9 mouse cellular contexts compared by ENCODE assay signal in the genomic region with DNA sequence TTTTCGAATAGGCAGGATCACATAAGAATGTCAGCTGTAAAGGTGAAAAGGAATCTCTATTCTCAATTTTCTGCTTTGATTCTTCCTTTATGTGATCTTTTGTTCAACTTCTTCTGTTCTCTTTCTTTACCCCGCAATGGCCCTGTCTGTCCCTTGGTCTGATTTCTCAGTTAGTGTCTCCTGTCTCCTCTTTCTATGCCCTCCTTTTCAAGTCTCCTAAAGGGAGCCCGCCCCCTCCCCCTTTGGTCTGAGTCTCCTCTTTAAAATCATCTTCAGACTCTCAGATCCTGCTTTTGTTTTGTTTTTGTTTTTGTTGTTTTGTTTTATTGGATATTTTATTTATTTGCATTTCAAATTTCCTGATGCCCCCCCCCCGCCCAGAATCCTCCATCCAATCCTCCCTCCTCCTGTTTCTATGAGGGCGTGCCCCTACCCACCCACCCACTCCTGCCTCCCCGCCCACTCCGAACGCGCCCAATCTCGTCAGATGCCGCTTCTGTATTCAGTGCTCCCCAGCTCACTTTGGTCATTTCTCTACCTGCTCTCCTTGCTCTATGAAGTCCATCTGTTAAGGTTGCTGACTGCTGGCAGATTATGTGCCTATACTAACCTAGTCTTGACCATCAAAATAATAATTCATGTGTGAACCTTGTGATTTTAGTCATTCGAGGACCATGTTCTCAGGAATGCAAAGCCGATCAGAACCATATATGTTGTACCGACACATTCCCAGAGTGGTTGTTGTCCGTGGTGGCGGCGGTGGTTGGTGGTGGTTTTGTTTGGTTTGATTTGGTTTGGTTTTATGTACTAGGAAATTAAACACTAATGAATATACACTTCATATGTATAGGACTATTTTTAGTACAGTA.
DNase-seq lines count a peak whose midpoint lies in the region; ATAC-seq lines count a peak whose summit lies in the region.
"Had no signal": no experiment of that assay in that cellular context is flagged by ENCODE, and none has a peak within 500 bp of the region (broad histone marks: within the 10 kb centered on the region; RNA-seq: fewer than 3 reads in every experiment).

No protein-coding gene starts in this region.

- no peaks in the 10 kb centered on the region for H3K36me3 ChIP-seq in heart, embryonic 12.5 days
- no peaks in the 10 kb centered on the region for H3K36me3 ChIP-seq in forebrain, embryonic 10.5 days (replicated peaks)
- H3K36me3 ChIP-seq in limb, embryonic 13.5 days, result no peaks in the 10 kb centered on the region

- 41% methylated on average over 17 of the region's 17 CpGs for WGBS in heart, embryonic 12.5 days
- WGBS in forebrain, embryonic 10.5 days, result 50% methylated on average over 17 of the region's 17 CpGs
- 47% methylated on average over 16 of the region's 17 CpGs for WGBS in limb, embryonic 13.5 days

- H3K9me3 ChIP-seq in heart, embryonic 12.5 days (replicated peaks), result no peaks in the 10 kb centered on the region
- H3K9me3 ChIP-seq in forebrain, embryonic 10.5 days, result no peaks in the 10 kb centered on the region
- H3K9me3 ChIP-seq in limb, embryonic 13.5 days, result no peaks in the 10 kb centered on the region

- no peak for DNase-seq in heart, postnatal 25 days (ENCODE audit: low spot score)
- DNase-seq in Muller cell, postnatal 12 days (ENCODE audit: inconsistent ontology term), result peak; percentile 9
- no peak for DNase-seq in forebrain, embryonic 10.5 days (ENCODE audit: extremely low spot score, low spot score)
- DNase-seq in layer of hippocampus, adult 18-20 months (ENCODE audit: low spot score in 2 of 2), result no peak
- no peak for DNase-seq in gastrocnemius, postnatal 25 days
- no peak for DNase-seq in adrenal gland, adult 8-10 months

- intact Hi-C loops in heart, postnatal 25 days (cut with DNase I), result loop anchor here (5.0 kb wide), 3 partner anchors 110 to 230 kb away; no protein-coding TSS in a partner anchor

- H3K4me1 ChIP-seq in heart, embryonic 12.5 days (replicated peaks), result no peaks in the 10 kb centered on the region
- H3K4me1 ChIP-seq in forebrain, embryonic 10.5 days, result peaks cover 10% of the 10 kb centered on the region
- H3K4me1 ChIP-seq in limb, embryonic 13.5 days, result no peaks in the 10 kb centered on the region

- peak overlapping the region; percentile 58 for H3K4me2 ChIP-seq in heart, embryonic 12.5 days
- peak overlapping the region; percentile 45 for H3K4me2 ChIP-seq in limb, embryonic 13.5 days (replicated peaks)

- no peak for ATAC-seq in heart, embryonic 12.5 days (ENCODE audit: insufficient number of reproducible peaks, low FRiP score)
- 0 out of 2 replicates have a peak, but pooled peaks have one; percentile 28 for ATAC-seq in limb, embryonic 13.5 days (ENCODE audit: low FRiP score, low read depth)
- ATAC-seq: activated CD4-positive, CD25-positive, alpha-beta regulatory T cell, adult 4 months had no signal

- no peak overlapping the region for H3K9ac ChIP-seq in heart, embryonic 12.5 days
- H3K9ac ChIP-seq in limb, embryonic 13.5 days, result no peak overlapping the region

- no peak overlapping the region for H3K27ac ChIP-seq in heart, embryonic 12.5 days (ENCODE audit: poor library complexity, severe bottlenecking)
- H3K27ac ChIP-seq in forebrain, embryonic 10.5 days, result no peak overlapping the region
- no peak overlapping the region for H3K27ac ChIP-seq in limb, embryonic 13.5 days

- H3K27me3 ChIP-seq in heart, embryonic 12.5 days (replicated peaks), result no peaks in the 10 kb centered on the region
- no peaks in the 10 kb centered on the region for H3K27me3 ChIP-seq in forebrain, embryonic 10.5 days (ENCODE audit: poor library complexity, severe bottlenecking)
- no peaks in the 10 kb centered on the region for H3K27me3 ChIP-seq in limb, embryonic 13.5 days

- peak overlapping the region; percentile 19; the same call in 1 of the 2 replicates for H3K4me3 ChIP-seq in heart, embryonic 12.5 days
- H3K4me3 ChIP-seq in forebrain, embryonic 10.5 days, result peak overlapping the region; percentile 29
- H3K4me3 ChIP-seq in limb, embryonic 13.5 days, result no peak overlapping the region
